In genomic region chr1:180363317-180363716, GRCm38 (mm10) we compare ENCODE assay signal across 13 mouse cellular contexts. TPM values are rescaled to one million over a fixed set of nuclear protein-coding genes. Genes with fewer than 3 reads are reported as not detected.
A peak's percentile ranks its signal among the peaks of the same experiment; 100 is the strongest.
DNase-seq lines count a peak whose midpoint lies in the region; ATAC-seq and TF ChIP-seq lines count a peak whose summit lies in the region.
"Had no signal": no experiment of that assay in that cellular context is flagged by ENCODE, and none has a peak within 500 bp of the region (broad histone marks: within the 10 kb centered on the region; RNA-seq: fewer than 3 reads in every experiment).

No protein-coding gene starts in this region.

- no peak for TF ChIP-seq CTCF in gastrocnemius, adult 2 months (IDR thresholded peaks at IDR 0.05)
- TF ChIP-seq CTCF in kidney, adult 2 months (conservative IDR thresholded peaks at IDR 0.05; ENCODE audit: insufficient read depth, insufficient read length, low read depth, low read length), result no peak

- no peaks in the 10 kb centered on the region for H3K36me3 ChIP-seq in kidney, adult 2 months (ENCODE audit: control insufficient read depth, insufficient read depth, low read length)
- H3K36me3 ChIP-seq in neural tube, embryonic 13.5 days, result no peaks in the 10 kb centered on the region
- H3K36me3 ChIP-seq in stomach, embryonic 16.5 days (ENCODE audit: control insufficient read depth, insufficient read depth, low read length), result no peaks in the 10 kb centered on the region
- H3K36me3 ChIP-seq: midbrain, embryonic 13.5 days had no signal

- intact Hi-C loops in gastrocnemius, adult 2 months (cut with DNase I), result no loop called here
- intact Hi-C loops in left cerebral cortex, postnatal 25 days (cut with DNase I), result no loop called here

- no peaks in the 10 kb centered on the region for H3K9me3 ChIP-seq in neural tube, embryonic 13.5 days
- H3K9me3 ChIP-seq in stomach, embryonic 16.5 days (replicated peaks; ENCODE audit: control insufficient read depth, low read length), result no peaks in the 10 kb centered on the region
- H3K9me3 ChIP-seq: G1E; midbrain, embryonic 13.5 days had no signal

- peak overlapping the region; percentile 84 for H3K27ac ChIP-seq in gastrocnemius, adult 2 months
- peak overlapping the region; percentile 82 for H3K27ac ChIP-seq in kidney, adult 2 months (ENCODE audit: insufficient read depth, low read depth, low read length)
- H3K27ac ChIP-seq in neural tube, embryonic 13.5 days (replicated peaks), result peak overlapping the region; percentile 98; the same call in 1 of the 2 replicates
- peak overlapping the region; percentile 18; the same call in 1 of the 2 replicates for H3K27ac ChIP-seq in stomach, embryonic 16.5 days (ENCODE audit: low read length)

- no peak for TF ChIP-seq POLR2A in kidney, adult 2 months (IDR thresholded peaks at IDR 0.05; ENCODE audit: low read depth, low read length)

- peak overlapping the region; percentile 39; the same call in 1 of the 2 replicates for H3K4me3 ChIP-seq in gastrocnemius, adult 2 months
- no peak overlapping the region for H3K4me3 ChIP-seq in kidney, adult 2 months (ENCODE audit: insufficient read depth, low read depth, low read length)
- H3K4me3 ChIP-seq in neural tube, embryonic 13.5 days, result no peak overlapping the region
- H3K4me3 ChIP-seq in stomach, embryonic 16.5 days (replicated peaks; ENCODE audit: low read length), result no peak overlapping the region
- H3K4me3 ChIP-seq: erythroblast, embryonic 14.5 days had no signal

- H3K4me2 ChIP-seq in neural tube, embryonic 13.5 days, result peak overlapping the region; percentile 67; the same call in 1 of the 2 replicates
- no peak overlapping the region for H3K4me2 ChIP-seq in stomach, embryonic 16.5 days (ENCODE audit: low read depth, low read length)

- H3K9ac ChIP-seq in neural tube, embryonic 13.5 days, result no peak overlapping the region
- no peak overlapping the region for H3K9ac ChIP-seq in stomach, embryonic 16.5 days (ENCODE audit: low read length)
- H3K9ac ChIP-seq: midbrain, embryonic 13.5 days had no signal

- H3K4me1 ChIP-seq in kidney, adult 2 months (ENCODE audit: control insufficient read depth, insufficient read depth, low read length), result peaks cover 23% of the 10 kb centered on the region
- peaks cover 52% of the 10 kb centered on the region for H3K4me1 ChIP-seq in neural tube, embryonic 13.5 days (replicated peaks)
- peaks cover 27% of the 10 kb centered on the region for H3K4me1 ChIP-seq in stomach, embryonic 16.5 days (ENCODE audit: control insufficient read depth, insufficient read depth, low read length)

- no peak for ATAC-seq in neural tube, embryonic 13.5 days (ENCODE audit: low read depth)
- no peak for ATAC-seq in stomach, embryonic 16.5 days (ENCODE audit: insufficient read depth, low FRiP score)
- ATAC-seq: midbrain, embryonic 13.5 days had no signal

- DNase-seq in gastrocnemius, adult 2 months, result no peak
- no peak for DNase-seq in gastrocnemius, adult 8-10 months (ENCODE audit: low spot score in 2 of 2)
- no peak for DNase-seq in kidney, adult 2 months
- DNase-seq in kidney, adult 9 months, result no peak
- no peak for DNase-seq in neural tube, embryonic 10.5 days (ENCODE audit: extremely low spot score, low spot score)
- no peak for DNase-seq in left cerebral cortex, postnatal 25 days (ENCODE audit: low spot score in 2 of 2)
- DNase-seq: left cerebral cortex, postnatal 4 days; thymus, postnatal 36 days had no signal

- H3K27me3 ChIP-seq in kidney, adult 2 months (replicated peaks; ENCODE audit: control insufficient read depth, insufficient read depth, low read length), result no peaks in the 10 kb centered on the region
- H3K27me3 ChIP-seq in neural tube, embryonic 13.5 days, result no peaks in the 10 kb centered on the region
- H3K27me3 ChIP-seq in stomach, embryonic 16.5 days (ENCODE audit: control insufficient read depth, insufficient read depth, low read length), result no peaks in the 10 kb centered on the region
- H3K27me3 ChIP-seq: midbrain, embryonic 13.5 days had no signal

- WGBS in kidney, adult 2 months, result 47% methylated on average over 3 of the region's 3 CpGs
- 81% methylated on average over 3 of the region's 3 CpGs for WGBS in neural tube, embryonic 13.5 days
- WGBS in stomach, embryonic 16.5 days, result 57% methylated on average over 3 of the region's 3 CpGs

RNA-seq across cellular contexts. Expression of gene Itpkb, which starts 33.0 kb away (rescaled TPM):
- total RNA-seq in gastrocnemius, adult 2 months (2021), result 10 to 100 TPM; 14.7 to 22.7 TPM
- 10 to 100 TPM; 11.9 to 15.9 (median 13.6) TPM for total RNA-seq in gastrocnemius, adult 8-10 months (2022)
- 14.1 and 14.9 TPM in 2 replicates for polyA plus RNA-seq in kidney, adult 2 months (2012; rRNA removed)
- polyA plus RNA-seq in neural tube, embryonic 13.5 days (2015; fragmentation: Nextera tagmentation; extraction: Ambion mirVana), result 3.9 and 4.0 TPM in 2 replicates
- 6.0 and 7.2 TPM in 2 replicates for polyA plus RNA-seq in stomach, embryonic 16.5 days (2015; fragmentation: Nextera tagmentation; extraction: Ambion mirVana)
- 10 to 100 TPM; 15.4 to 16.5 TPM for total RNA-seq in left cerebral cortex, postnatal 25 days (2021)

Comparison
In these comparisons a context has a peak if more than half of its experiments do, and no peak if none do; other contexts are left out.
1. H3K27ac ChIP-seq: peak in every context shown above with its lines; median percentile 98 in neural tube, embryonic 13.5 days; 84 in gastrocnemius, adult 2 months; 82 in kidney, adult 2 months; 18 in stomach, embryonic 16.5 days.